Mouse (Mus musculus) stomach, embryonic 16.5 days (tissue): Measurements from ENCODE around the gene Capn15. TPM values are rescaled to one million over a fixed set of nuclear protein-coding genes. Genes with fewer than 3 reads are reported as not detected.
A peak's percentile ranks its signal among the peaks of the same experiment; 100 is the strongest.

Experiments used
- ATAC-seq: fragments of 200-750 bp; cut with Nextera tagmentation; 2 replicates; pipeline ENCODE4 v1.8.0; 2017; ENCODE audit warnings: moderate number of reproducible peaks, moderate TSS enrichment; ENCODE audit not compliant: insufficient read depth, low FRiP score
- H3K27ac ChIP-seq: fragments of 300-500 bp; sonication (generic); 2 replicates; pipeline ENCODE4 v1.5.1; 2014; ENCODE audit warnings: low read length
- H3K27me3 ChIP-seq: fragments of 300-500 bp; sonication (generic); 2 replicates; pipeline ENCODE4 v1.6.1; 2014; ENCODE audit warnings: low read length, control low read depth, mixed read lengths; ENCODE audit not compliant: control insufficient read depth, insufficient read depth
- H3K36me3 ChIP-seq: fragments of 300-500 bp; sonication (generic); 2 replicates; pipeline ENCODE4 v1.6.1; 2014; ENCODE audit warnings: low read length; ENCODE audit not compliant: control insufficient read depth, insufficient read depth
- H3K4me1 ChIP-seq: fragments of 300-500 bp; sonication (generic); 2 replicates; pipeline ENCODE4 v1.6.1; 2014; ENCODE audit warnings: low read length, control low read depth, mixed read lengths; ENCODE audit not compliant: control insufficient read depth, insufficient read depth
- H3K4me2 ChIP-seq: fragments of 300-500 bp; sonication (generic); 2 replicates; pipeline ENCODE4 v1.6.1; 2014; ENCODE audit warnings: low read depth, low read length, mixed read lengths
- H3K4me3 ChIP-seq: fragments of 300-500 bp; sonication (generic); replicated peaks from 2 replicates; pipeline ENCODE4 v1.5.1; 2014; ENCODE audit warnings: mild to moderate bottlenecking, low read length
- H3K9ac ChIP-seq: fragments of 300-500 bp; sonication (generic); 2 replicates; pipeline ENCODE4 v1.6.1; 2014; ENCODE audit warnings: low read length
- H3K9me3 ChIP-seq: fragments of 300-500 bp; sonication (generic); replicated peaks from 2 replicates; pipeline ENCODE4 v1.6.1; 2016; ENCODE audit warnings: low read length, control low read depth; ENCODE audit not compliant: control insufficient read depth
- WGBS: fragments of 180-500 bp; shearing (Covaris S2); extraction: QIAGEN DNeasy Blood & Tissue Kit; methylation state at CpG from one replicate; pipeline ENCODE4 v1.1.7; 2014; 5-methylcytosine and 5-hydroxymethylcytosine counted together
- polyA plus RNA-seq: library from polyadenylated mRNA; unstranded; fragments of >200 nt; fragmentation: Nextera tagmentation; extraction: Ambion mirVana; gene quantifications from 2 replicates; pipeline ENCODE4 v1.2.1, GENCODE M21; 2015

The Capn15 gene
- polyA plus RNA-seq, 1 experiment from 2014 or later, result 23.3 TPM

- peaks cover 14% of the 10 kb centered on the region for H3K4me1 ChIP-seq
- no peak overlapping the region for H3K4me2 ChIP-seq
- ATAC-seq, result no peak
- no peaks in the 10 kb centered on the region for H3K36me3 ChIP-seq
- no peaks in the 10 kb centered on the region for H3K27me3 ChIP-seq
- H3K4me3 ChIP-seq, result no peak overlapping the region
- H3K27ac ChIP-seq, result no peak overlapping the region
- WGBS, result 67% methylated on average over 5 of the region's 5 CpGs
- H3K9ac ChIP-seq, result no peak overlapping the region
- H3K9me3 ChIP-seq, result no peaks in the 10 kb centered on the region
Measured at GRCm38 (mm10) chr17:25922120-25922519, 63.5 kb downstream of the Capn15 start.

- peaks cover 18% of the 10 kb centered on the region for H3K4me1 ChIP-seq
- no peaks in the 10 kb centered on the region for H3K9me3 ChIP-seq
- peak overlapping the region; percentile 71 for H3K9ac ChIP-seq
- peak; percentile 97 for ATAC-seq
- peak overlapping the region; percentile 91 for H3K4me3 ChIP-seq
- peak overlapping the region; percentile 63 for H3K4me2 ChIP-seq
- no peaks in the 10 kb centered on the region for H3K27me3 ChIP-seq
- peak overlapping the region; percentile 98 for H3K27ac ChIP-seq
- under 1% methylated on average over 40 of the region's 40 CpGs for WGBS
- H3K36me3 ChIP-seq, result no peaks in the 10 kb centered on the region
Measured at GRCm38 (mm10) chr17:25919786-25920642, 65.6 kb downstream of the Capn15 start.

DNA sequence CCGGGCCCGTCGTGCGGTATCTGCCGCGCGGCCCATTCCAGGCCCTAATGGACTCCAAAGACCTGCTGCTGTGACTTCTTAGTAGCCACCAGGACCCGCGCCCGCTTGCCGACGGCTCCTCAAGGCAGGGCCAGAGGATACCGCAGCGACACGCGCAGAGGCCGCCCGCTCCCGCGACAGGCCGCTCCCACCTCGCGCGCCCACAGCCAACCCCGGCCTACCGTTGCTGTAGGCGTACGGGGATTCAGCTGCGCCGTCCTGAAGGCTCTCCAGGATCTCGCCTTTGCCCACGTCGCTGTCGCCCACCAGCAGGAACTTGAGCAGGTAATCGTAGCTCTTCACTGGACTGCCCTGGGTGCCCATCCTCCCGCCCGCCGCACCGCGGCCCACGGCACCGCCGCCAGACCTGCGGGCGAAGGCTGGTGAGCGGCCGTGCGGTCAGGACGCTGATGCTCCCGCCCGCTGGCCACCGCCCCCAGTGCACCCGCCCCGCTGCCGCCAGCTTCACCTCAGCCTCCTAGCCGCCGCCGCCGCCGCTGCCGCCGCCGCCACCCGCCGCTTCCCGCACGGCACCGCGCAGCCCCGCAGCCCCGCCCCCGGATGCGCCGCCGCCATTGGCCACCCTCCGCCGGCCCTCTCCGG is 66.3 kb downstream of the Capn15 start, which contains the start of gene Rab40c:
Rab40c (minus strand) TSS at position 584 of the 642 bp plus-strand sequence.
- Histone ChIP-seq H3K27ac (peak within 1 kb of the TSS; percentile 98), H3K4me1 (peaks cover 18% of the 10 kb centered on the region), H3K4me2 (peak within 1 kb of the TSS; percentile 81), H3K4me3 (peak within 1 kb of the TSS; percentile 91), H3K9me3 (no peaks in the 10 kb centered on the region), H3K27me3 (no peaks in the 10 kb centered on the region), H3K9ac (peak within 1 kb of the TSS; percentile 90), H3K36me3 (no peaks in the 10 kb centered on the region)
- ATAC-seq, result no peak
- under 1% methylated on average over 77 of the region's 78 CpGs for WGBS

- no peaks in the 10 kb centered on the region for H3K27me3 ChIP-seq
- peak overlapping the region; percentile 82 for H3K27ac ChIP-seq
- WGBS, result 78% methylated on average over 9 of the region's 9 CpGs
- H3K36me3 ChIP-seq, result no peaks in the 10 kb centered on the region
- no peaks in the 10 kb centered on the region for H3K9me3 ChIP-seq
- peak overlapping the region; percentile 90 for H3K9ac ChIP-seq
- no peak for ATAC-seq
- H3K4me3 ChIP-seq, result peak overlapping the region; percentile 91
- H3K4me1 ChIP-seq, result peaks cover 22% of the 10 kb centered on the region
- H3K4me2 ChIP-seq, result peak overlapping the region; percentile 81
Measured at GRCm38 (mm10) chr17:25918037-25918750, 67.4 kb downstream of the Capn15 start.

GRCm38 (mm10) chr17:25916931-25917647 is 68.5 kb downstream of the Capn15 start:
- H3K4me3 ChIP-seq, result no peak overlapping the region
- H3K27ac ChIP-seq, result peak overlapping the region; percentile 82
- WGBS, result 62% methylated on average over 8 of the region's 8 CpGs
- peaks cover 22% of the 10 kb centered on the region for H3K4me1 ChIP-seq
- no peak for ATAC-seq
- H3K9ac ChIP-seq, result peak overlapping the region; percentile 2; the same call in 1 of the 2 replicates
- no peaks in the 10 kb centered on the region for H3K36me3 ChIP-seq
- H3K27me3 ChIP-seq, result no peaks in the 10 kb centered on the region
- peak overlapping the region; percentile 81 for H3K4me2 ChIP-seq
- H3K9me3 ChIP-seq, result no peaks in the 10 kb centered on the region

GRCm38 (mm10) chr17:25914295-25914694 is 71.3 kb downstream of the Capn15 start:
- H3K27me3 ChIP-seq, result no peaks in the 10 kb centered on the region
- WGBS, result 66% methylated on average over 4 of the region's 4 CpGs

DNA sequence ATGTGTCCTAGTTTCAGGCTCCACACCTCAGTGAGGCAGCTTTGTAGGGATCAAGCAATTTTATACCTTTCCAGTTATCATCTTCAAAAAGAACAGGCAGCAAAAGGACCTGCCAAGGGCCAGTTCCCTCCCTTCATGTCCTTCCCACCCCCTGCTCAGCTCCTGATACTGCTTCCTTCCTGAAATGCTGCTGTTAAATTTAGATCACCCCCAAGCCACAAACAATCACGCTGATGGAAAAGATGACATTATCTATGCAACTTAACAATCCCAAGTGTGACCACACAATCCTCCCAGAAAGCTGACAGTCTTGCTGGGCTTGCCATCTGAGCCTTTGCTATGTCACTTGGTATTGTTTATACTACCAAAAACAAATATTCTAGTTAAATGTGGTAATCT is 71.7 kb downstream of the Capn15 start:
- Histone ChIP-seq H3K9ac (no peak overlapping the region), H3K4me3 (no peak overlapping the region), H3K27ac (peak overlapping the region; percentile 0; the same call in 1 of the 2 replicates), H3K27me3 (no peaks in the 10 kb centered on the region), H3K9me3 (no peaks in the 10 kb centered on the region), H3K4me2 (no peak overlapping the region), H3K36me3 (no peaks in the 10 kb centered on the region), H3K4me1 (peaks cover 22% of the 10 kb centered on the region)
- no peak for ATAC-seq
- 56% methylated on average over 1 of the region's 1 CpGs for WGBS

More at GRCm38 (mm10) chr17:25914295-25914694, 71.3 kb downstream of the Capn15 start:
- Histone ChIP-seq H3K4me3 (no peak overlapping the region), H3K27ac (0 out of 2 replicates have a peak overlapping the region, but pooled peaks have one; percentile 0), H3K9me3 (no peaks in the 10 kb centered on the region), H3K36me3 (no peaks in the 10 kb centered on the region), H3K9ac (no peak overlapping the region), H3K4me1 (peaks cover 22% of the 10 kb centered on the region), H3K4me2 (no peak overlapping the region)
- no peak for ATAC-seq

DNA sequence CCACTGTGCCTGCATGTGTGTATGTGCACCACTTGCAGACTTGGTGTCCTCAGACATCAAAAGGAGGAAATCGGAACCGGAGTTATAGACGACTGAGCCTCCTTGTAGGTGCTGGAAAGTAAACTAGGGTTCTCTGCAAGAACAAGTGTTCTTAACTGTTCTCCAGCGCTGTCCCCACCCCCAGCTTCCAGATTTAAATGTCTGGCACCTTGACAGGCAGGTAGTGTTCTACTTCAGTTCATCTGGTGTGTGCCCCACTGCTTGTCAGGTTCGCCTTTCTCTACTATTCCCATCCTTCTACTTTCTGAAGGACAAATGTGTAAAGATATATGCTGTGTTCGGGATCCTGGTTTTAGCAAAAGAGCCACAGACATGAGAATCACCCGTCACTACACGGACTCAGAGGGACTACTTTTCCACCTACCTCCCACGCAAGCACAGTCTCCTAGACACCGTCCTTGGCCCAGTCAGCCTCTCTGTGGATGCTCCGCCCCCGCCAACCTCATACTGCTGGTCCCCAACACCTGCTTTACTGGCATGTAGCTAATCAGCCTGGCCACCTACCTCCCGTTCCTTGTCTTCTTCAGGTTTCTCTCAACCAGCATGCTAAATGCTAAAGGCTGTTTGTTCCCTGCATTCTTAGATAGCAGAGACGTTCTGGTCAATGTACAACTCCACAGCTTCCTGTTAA is 72.3 kb downstream of the Capn15 start:
- H3K27ac ChIP-seq, result peak overlapping the region; percentile 0; the same call in 1 of the 2 replicates
- no peak overlapping the region for H3K9ac ChIP-seq
- peaks cover 17% of the 10 kb centered on the region for H3K4me1 ChIP-seq
- no peaks in the 10 kb centered on the region for H3K36me3 ChIP-seq
- H3K4me2 ChIP-seq, result no peak overlapping the region
- no peak overlapping the region for H3K4me3 ChIP-seq
- no peaks in the 10 kb centered on the region for H3K9me3 ChIP-seq
- ATAC-seq, result no peak
- WGBS, result 78% methylated on average over 14 of the region's 14 CpGs
- H3K27me3 ChIP-seq, result no peaks in the 10 kb centered on the region
